Mouse (Mus musculus) olfactory bulb, adult 2 months (tissue): ENCODE results near the gene Tent5b. TPM values are rescaled to one million over a fixed set of nuclear protein-coding genes. Genes with fewer than 3 reads are reported as not detected.
"Not testable (repeated sequence)": the region's sequence is repeated elsewhere in the genome, so short reads cannot be mapped to it uniquely, and the experiment has no call there.

Experiments used
- H3K27ac ChIP-seq: fragments of 200-500 bp; 2 replicates; pipeline ENCODE4 v1.5.1; 2012; ENCODE audit warnings: low read depth, low read length; ENCODE audit not compliant: insufficient read depth
- H3K4me1 ChIP-seq: fragments of 200-500 bp; 2 replicates; pipeline ENCODE4 v1.6.1; 2012; ENCODE audit warnings: low read length; ENCODE audit not compliant: control insufficient read depth, insufficient read depth
- H3K4me3 ChIP-seq: fragments of 200-500 bp; 2 replicates; pipeline ENCODE4 v1.5.1; 2012; ENCODE audit warnings: mild to moderate bottlenecking, low read depth, low read length, moderate library complexity; ENCODE audit not compliant: insufficient read depth
- CTCF ChIP-seq: fragments of 200-500 bp; IDR thresholded peaks from 2 replicates; pipeline ENCODE4 v1.5.1; 2012; ENCODE audit warnings: low read depth, mild to moderate bottlenecking, low read length, moderate library complexity; ENCODE audit not compliant: insufficient read depth
- POLR2A ChIP-seq: fragments of 200-500 bp; IDR thresholded peaks from 2 replicates; pipeline ENCODE4 v1.6.1; 2012; ENCODE audit warnings: mild to moderate bottlenecking, low read depth, low read length, moderate library complexity; ENCODE audit not compliant: insufficient read depth
- WGBS: fragments of 180-500 bp; shearing (Covaris S2); methylation state at CpG from one replicate; pipeline ENCODE4 v1.1.7; 2018; 5-methylcytosine and 5-hydroxymethylcytosine counted together
- polyA plus RNA-seq: library from polyadenylated mRNA; stranded (reverse); fragments of >200 nt; gene quantifications from 2 replicates; pipeline ENCODE4 v1.2.4, GENCODE M21; 2012; ENCODE audit warnings: low replicate concordance; ENCODE audit not compliant: missing spikeins, insufficient read depth, insufficient read length

Tent5b gene
- polyA plus RNA-seq, 1 experiment = not detected

DNA sequence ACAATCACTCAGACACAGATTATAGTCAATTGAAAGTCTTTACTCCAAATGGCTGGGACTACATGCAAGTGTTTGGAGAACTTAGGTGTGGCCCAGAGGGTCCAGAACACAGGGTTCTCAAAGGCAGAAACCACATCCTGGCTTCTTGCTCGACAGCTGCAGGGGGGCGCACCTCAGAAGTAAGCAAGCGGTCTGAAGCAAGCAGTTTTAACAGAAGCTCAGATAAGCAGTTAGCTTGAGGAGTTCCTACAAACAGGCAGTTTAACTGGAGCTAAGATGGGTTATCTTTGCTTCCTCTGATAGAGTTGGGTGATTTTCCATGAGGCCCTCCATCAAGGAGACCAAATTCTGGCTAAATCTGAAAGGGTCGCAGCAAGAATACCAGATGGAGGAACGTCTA, 26.6 kb downstream of the Tent5b start:
- Histone ChIP-seq H3K4me3 (no peak overlapping the region), H3K27ac (no peak overlapping the region), H3K4me1 (peaks cover 2% of the 10 kb centered on the region)
- no peak for TF ChIP-seq CTCF
- no peak for TF ChIP-seq POLR2A
- 84% methylated on average over 5 of the region's 5 CpGs for WGBS

DNA sequence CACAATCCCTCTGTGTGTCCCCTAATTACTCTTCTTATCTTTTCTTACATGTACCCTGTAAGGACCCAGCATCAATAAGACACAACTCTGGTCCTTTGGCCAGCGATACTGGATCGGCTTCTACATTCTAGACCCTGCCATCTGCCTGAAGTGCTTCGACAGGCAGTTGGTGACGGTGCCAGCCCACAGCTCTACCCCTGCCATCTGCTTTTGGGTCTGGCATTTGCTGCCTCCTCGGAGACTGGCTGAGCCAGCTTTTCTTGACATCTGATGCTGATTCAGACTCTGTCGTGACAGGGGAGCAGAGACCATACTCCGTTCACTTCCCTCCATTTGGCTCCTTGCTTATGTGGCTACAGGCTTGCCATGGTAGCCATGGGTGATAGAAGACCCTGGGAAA, 29.1 kb downstream of the Tent5b start:
- WGBS = 42% methylated on average over 7 of the region's 7 CpGs
- no peak overlapping the region for H3K27ac ChIP-seq
- no peak overlapping the region for H3K4me3 ChIP-seq
- TF ChIP-seq CTCF (no peak), POLR2A (no peak)
- no peaks in the 10 kb centered on the region for H3K4me1 ChIP-seq

DNA sequence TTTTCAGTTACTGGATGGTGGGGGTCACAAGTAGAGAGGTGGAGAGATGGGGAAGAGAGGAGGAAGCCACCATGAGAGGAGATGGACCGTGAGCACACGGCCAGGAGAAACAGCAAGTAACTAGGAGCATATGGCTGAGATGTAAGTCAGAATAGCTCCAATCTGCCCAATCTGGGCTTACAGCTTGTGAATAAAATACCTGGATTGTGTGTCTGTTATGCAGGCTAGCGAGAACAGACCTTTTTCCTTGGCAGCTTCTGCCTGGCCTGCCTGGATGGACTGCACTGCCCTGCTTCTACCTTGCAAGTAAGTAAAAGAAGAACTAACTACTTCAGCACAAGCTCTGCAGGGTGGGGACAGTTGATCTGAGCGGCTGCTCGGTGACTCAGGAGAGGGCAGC, 31.1 kb downstream of the Tent5b start:
- no peaks in the 10 kb centered on the region for H3K4me1 ChIP-seq
- TF ChIP-seq POLR2A = no peak
- TF ChIP-seq CTCF = no peak
- no peak overlapping the region for H3K4me3 ChIP-seq
- WGBS = 84% methylated on average over 5 of the region's 5 CpGs
- H3K27ac ChIP-seq = no peak overlapping the region

DNA sequence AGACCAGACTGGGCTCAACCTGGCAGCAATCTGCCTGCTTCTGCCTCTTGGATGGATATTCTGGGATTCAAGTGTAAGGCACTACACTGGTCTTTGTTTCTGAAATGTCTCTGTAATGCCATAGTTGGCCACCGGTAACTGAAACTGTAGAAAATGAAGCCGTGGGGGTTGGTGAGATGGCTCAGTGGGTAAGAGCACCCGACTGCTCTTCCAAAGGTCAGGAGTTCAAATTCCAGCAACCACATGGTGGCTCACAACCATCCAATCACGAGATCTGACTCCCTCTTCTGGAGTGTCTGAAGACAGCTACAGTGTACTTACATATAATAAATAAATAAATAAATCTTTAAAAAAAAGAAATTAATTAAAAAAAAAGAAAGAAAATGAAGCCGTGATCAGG, 32.6 kb downstream of the Tent5b start:
- not testable (repeated sequence) for H3K4me3 ChIP-seq, H3K27ac ChIP-seq, H3K4me1 ChIP-seq
- 64% methylated on average over 5 of the region's 5 CpGs for WGBS

DNA sequence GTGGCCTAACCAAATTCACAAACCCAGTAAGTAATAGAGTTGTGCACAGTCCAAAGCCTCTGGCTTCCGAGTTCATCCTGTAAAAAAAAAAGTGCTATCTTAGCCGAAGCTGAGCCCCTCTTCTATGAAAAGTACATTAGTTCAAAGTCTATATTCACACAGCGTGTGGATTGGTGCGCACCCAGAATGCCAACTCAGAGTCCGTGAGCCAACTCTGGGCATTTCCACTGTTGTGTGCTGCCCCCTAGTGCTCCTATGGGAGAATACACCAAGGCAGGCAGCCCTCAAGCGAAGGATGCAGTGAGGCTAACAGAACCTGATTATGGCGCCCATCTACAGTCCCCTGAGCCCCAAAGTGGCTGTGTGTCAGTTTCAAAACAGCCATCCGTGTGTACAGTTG, 33.0 kb downstream of the Tent5b start:
- no peak overlapping the region for H3K4me3 ChIP-seq
- H3K4me1 ChIP-seq = no peaks in the 10 kb centered on the region
- TF ChIP-seq CTCF (peak; percentile 54; the same call in 1 of the 2 replicates), POLR2A (no peak)
- 8% methylated on average over 8 of the region's 8 CpGs for WGBS
- H3K27ac ChIP-seq = no peak overlapping the region

DNA sequence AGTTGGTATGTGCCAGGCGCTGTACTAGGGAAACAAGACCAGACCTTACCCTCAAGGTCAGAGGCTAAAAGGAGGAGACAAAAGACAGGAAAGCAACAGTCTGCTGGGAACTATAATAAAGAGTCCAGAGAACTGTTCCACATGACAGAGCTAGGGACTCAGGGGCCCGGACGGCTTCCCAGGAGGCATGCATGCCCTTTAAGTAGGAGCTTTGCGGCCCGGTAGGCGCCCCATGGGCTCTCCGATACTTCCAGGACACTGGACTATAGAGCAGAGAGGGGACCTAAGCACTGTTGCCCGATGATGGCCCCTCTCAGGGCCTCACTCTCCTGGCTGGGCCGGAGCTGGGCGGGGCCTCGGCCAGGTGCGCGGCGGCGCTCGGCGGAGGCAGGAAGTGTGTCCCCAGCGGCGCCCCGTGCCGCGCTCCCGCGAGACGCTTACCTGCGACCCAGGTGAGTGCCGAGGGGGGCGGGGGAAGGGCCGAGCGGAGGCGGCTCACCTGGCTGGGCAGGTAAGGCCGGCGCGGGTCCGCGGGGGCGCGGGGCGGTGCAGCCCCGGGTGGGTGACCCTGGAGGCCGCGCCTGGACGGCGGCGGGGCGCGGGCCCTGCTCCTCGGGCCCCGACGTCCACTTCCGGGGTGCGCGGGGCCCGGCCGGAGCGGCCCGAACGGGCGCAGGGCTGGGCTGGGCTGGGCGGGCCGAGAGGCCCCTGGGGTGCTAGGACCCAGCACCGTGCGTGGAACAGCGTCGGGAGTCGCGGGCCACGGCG, 38.9 kb downstream of the Tent5b start, which contains the start of gene Kdf1:
Gene Kdf1, plus strand, starts transcription at position 363 of the 768 bp plus-strand sequence.
- Histone ChIP-seq H3K27ac (no peak within 1 kb of the TSS), H3K4me3 (no peak within 1 kb of the TSS), H3K4me1 (peaks cover 3% of the 10 kb centered on the region; the same call in 1 of the 2 replicates)
- TF ChIP-seq CTCF = no peak
- TF ChIP-seq POLR2A = no peak
- WGBS = 8% methylated on average over 67 of the region's 69 CpGs

DNA sequence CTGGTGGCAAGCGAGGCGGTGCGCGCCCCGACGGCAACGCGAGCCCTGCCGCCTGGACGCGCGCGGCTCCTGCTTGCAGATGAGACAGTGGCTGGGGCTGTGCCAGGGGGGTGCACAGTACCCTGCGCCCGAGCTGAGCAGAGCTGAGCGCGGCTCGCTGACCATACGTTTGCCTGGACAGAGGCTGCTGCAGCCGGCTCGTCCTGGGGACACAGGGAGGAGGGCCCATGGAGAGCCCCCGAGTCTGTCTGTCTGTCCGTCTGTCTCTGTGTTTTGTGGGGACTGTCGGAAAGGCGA, 39.4 kb downstream of the Tent5b start:
- no peak for TF ChIP-seq CTCF
- TF ChIP-seq POLR2A = no peak
- WGBS = 11% methylated on average over 25 of the region's 25 CpGs
- H3K4me3 ChIP-seq = no peak overlapping the region
- peaks cover 3% of the 10 kb centered on the region; the same call in 1 of the 2 replicates for H3K4me1 ChIP-seq
- H3K27ac ChIP-seq = no peak overlapping the region

DNA sequence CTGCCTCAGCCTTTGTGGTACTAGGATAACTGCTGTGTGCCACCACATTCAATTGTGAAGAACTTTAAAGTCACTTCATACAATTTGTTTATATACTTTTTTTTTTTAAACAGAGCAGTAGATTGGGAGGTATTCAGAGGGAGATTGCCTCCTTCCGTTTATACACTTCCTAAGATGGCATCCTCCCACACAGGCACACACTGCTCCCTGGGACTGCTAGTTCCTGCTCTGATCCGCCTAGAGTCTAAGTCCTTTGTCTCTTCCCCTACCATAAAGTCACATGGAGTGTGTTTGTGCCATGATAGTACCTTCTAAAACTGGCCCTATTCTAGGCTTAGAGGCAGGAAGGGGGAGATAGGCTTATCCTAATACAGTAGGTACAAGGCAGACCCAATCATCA, 41.6 kb downstream of the Tent5b start:
- WGBS = 37% methylated on average over 2 of the region's 2 CpGs
- TF ChIP-seq POLR2A = no peak
- no peak for TF ChIP-seq CTCF
- Histone ChIP-seq H3K27ac (0 out of 2 replicates have a peak overlapping the region, but pooled peaks have one; percentile 6), H3K4me1 (peaks cover 3% of the 10 kb centered on the region; the same call in 1 of the 2 replicates), H3K4me3 (no peak overlapping the region)

DNA sequence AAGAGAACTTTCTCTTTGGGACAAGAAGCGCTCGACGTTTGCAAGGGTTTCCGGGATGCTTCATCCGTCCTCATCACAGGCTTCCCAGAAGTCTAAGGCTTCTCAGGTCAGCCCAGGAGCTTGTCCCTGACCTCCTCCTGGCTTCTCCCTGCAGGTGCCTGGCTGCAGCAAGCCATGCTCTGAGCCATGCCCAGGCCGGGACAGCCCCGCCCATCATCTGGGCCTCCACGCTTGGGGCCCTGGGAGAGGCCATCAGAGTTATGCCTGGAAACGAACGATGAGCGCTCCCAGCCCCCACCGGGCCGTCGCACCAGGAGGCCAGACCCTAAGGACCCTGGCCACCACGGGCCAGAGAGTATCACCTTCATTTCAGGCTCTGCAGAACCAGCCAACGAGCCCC, 47.9 kb downstream of the Tent5b start:
- Histone ChIP-seq H3K4me3 (no peak overlapping the region), H3K4me1 (no peaks in the 10 kb centered on the region), H3K27ac (no peak overlapping the region)
- WGBS = 71% methylated on average over 16 of the region's 16 CpGs
- no peak for TF ChIP-seq POLR2A
- TF ChIP-seq CTCF = no peak

DNA sequence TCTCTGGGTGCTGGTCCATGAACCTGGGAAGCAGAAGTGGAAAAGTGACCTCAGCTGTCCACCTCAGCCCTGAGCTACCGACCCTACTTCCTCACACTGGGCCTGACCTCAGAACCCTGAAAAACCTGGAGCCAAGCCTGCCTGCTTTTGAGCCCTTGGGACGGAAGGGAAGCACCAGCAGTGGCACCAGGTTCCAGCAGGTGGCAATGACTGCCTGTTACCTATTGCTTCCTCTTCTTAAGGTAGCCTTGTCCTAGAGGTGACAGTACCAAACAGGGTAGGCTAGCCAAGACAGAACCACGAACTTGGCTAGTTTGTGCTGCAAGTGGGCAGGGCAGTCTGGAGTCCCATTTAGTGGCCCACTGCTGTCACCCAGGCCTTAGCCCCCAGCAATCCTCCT, 52.8 kb downstream of the Tent5b start:
- 90% methylated on average over 3 of the region's 3 CpGs for WGBS
- H3K4me1 ChIP-seq = no peaks in the 10 kb centered on the region
- TF ChIP-seq POLR2A = no peak
- TF ChIP-seq CTCF = no peak
- H3K4me3 ChIP-seq = no peak overlapping the region
- H3K27ac ChIP-seq = no peak overlapping the region
